Mouse (Mus musculus) lung, postnatal 25 days (tissue): ENCODE results near the gene Rab11fip4.

Experiments used
- DNase-seq: peaks from one replicate; pipeline ENCODE4 v3.0.0; 2022; ENCODE audit warnings: low spot score

Rab11fip4 gene

GRCm38 (mm10) chr11:79738725-79739558 is 147.9 kb downstream of the Rab11fip4 start:
- peak; percentile 80 for DNase-seq

- DNase-seq: no peak
Measured at GRCm38 (mm10) chr11:79740740-79741512, 149.9 kb downstream of the Rab11fip4 start.

DNA sequence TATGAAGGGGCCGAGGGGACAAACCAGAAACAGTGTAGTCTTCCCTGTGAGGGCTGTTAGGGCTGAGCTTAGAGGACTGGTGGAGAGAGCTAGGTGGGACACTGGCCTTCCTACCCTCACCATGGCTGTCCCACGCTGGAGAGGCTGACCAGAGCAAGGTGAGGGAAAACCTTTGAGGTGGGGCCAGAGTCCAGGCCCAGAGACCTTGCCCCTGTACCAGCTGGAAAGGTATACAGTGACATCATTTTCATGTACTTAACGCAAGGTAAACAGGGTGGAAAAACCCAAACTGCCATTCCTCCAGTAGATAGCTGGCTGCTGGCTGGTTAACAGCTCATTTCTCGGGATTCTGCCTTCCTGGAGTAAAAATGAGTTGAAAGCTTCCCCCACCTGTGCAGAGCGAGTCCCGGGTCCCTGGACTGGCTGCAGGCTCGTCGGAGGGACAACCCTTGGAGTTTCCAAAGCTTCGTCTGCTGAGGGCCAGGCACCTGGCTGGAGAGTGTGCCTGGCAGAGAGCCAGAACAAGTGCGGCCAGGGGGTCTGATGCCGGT is 155.6 kb downstream of the Rab11fip4 start:
- DNase-seq: no peak
